Mouse (Mus musculus) mature B cell (primary cell): ENCODE results near the gene Ctnna3.
"Not testable (repeated sequence)": the region's sequence is repeated elsewhere in the genome, so short reads cannot be mapped to it uniquely, and the experiment has no call there.

Experiments used
- in situ Hi-C: fragments of 300-500 bp; cut with MboI; formaldehyde crosslinking; loops from 2 replicates; pipeline ENCODE4 v1.14.3; 2019

Ctnna3 gene

GRCm38 (mm10) chr10:63429785-63430305 is at the start of gene Ctnna3:
Ctnna3 (plus strand) TSS chr10:63430098.
- in situ Hi-C loops = no loop called here

DNA sequence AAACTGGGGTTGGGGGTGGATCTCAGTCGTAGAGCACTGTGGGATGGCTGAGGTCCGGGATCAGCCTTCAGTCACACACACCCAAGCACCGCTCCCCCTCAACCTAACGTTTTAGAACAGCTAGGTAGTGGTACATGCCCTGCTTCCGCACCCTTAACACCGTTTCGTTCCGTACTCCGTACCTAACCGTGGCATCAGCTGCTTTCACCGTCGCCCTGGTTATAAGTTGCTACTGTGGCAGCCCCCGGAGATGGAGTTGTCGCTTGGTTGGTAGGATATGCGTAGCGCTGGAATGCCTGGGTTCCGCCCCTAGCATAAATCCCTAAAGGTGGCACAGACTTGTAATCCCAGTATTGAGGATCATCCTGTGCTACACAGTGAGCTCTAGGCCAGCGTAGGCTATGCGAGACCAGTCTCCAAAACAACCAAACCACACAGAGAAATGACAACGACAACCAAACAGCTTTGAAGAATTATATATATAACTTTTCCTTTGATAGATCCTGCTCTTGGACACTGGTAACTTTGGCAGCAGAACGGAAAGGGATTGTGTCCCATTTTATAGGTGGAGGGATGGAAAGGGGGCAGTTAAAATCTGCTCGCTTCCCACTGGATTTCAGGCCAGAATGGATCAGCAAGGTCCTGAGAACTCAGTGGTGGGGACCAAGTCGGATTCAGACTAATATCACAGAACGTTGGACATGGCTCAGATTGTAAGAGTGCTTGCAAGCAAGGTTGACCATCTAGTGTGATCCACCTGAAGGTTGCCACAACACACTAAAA is 48.2 kb upstream of the Ctnna3 start, which contains the start of gene Sirt1:
Gene Sirt1, minus strand, starts transcription at position 207 of the 783 bp plus-strand sequence.
- in situ Hi-C loops = loop anchor here (10.0 kb wide), 1 partner anchor 227 kb away; no protein-coding TSS in a partner anchor

GRCm38 (mm10) chr10:63382372-63383279 is 47.3 kb upstream of the Ctnna3 start, which contains the start of gene Dnajc12:
Dnajc12 (plus strand) TSS chr10:63382443.
- in situ Hi-C loops = loop anchor here (10.0 kb wide), 1 partner anchor 228 kb away; no protein-coding TSS in a partner anchor

GRCm38 (mm10) chr10:63385897-63386296 is 44.0 kb upstream of the Ctnna3 start:
- in situ Hi-C loops = loop anchor here (10.0 kb wide), 1 partner anchor 231 kb away; no protein-coding TSS in a partner anchor

GRCm38 (mm10) chr10:63386444-63386843 is 43.5 kb upstream of the Ctnna3 start:
- in situ Hi-C loops = loop anchor here (10.0 kb wide), 1 partner anchor 232 kb away; no protein-coding TSS in a partner anchor

- in situ Hi-C loops = loop anchor here (10.0 kb wide), 1 partner anchor 232 kb away; no protein-coding TSS in a partner anchor
Measured at GRCm38 (mm10) chr10:63386991-63387390, 42.9 kb upstream of the Ctnna3 start.

- in situ Hi-C loops = loop anchor here (10.0 kb wide), 1 partner anchor 234 kb away; no protein-coding TSS in a partner anchor
Measured at GRCm38 (mm10) chr10:63388948-63389347, 41.0 kb upstream of the Ctnna3 start.

- in situ Hi-C loops = no loop called here
Measured at GRCm38 (mm10) chr10:63396963-63397362, 32.9 kb upstream of the Ctnna3 start.

GRCm38 (mm10) chr10:63402731-63403504 is 27.0 kb upstream of the Ctnna3 start:
- in situ Hi-C loops = no loop called here

DNA sequence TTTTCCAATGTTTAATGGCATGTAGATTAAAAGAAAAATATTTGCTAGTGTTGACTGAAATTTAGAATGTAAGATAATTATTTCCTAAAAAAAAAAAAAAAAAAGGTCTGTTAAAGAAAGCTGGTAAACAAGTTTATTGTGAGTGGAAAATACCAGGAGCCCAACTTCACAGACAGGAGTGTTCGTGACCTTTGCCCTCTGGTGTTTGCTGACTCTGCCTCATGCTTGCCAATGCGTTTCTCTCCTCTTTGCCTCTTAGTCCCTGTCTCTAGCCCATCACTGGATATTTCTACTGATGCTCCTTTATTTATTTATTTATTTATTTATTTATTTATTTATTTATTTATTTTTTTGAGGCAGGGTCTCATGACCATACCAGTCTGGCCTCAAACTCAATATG is 26.3 kb upstream of the Ctnna3 start:
- in situ Hi-C loops = no loop called here

DNA sequence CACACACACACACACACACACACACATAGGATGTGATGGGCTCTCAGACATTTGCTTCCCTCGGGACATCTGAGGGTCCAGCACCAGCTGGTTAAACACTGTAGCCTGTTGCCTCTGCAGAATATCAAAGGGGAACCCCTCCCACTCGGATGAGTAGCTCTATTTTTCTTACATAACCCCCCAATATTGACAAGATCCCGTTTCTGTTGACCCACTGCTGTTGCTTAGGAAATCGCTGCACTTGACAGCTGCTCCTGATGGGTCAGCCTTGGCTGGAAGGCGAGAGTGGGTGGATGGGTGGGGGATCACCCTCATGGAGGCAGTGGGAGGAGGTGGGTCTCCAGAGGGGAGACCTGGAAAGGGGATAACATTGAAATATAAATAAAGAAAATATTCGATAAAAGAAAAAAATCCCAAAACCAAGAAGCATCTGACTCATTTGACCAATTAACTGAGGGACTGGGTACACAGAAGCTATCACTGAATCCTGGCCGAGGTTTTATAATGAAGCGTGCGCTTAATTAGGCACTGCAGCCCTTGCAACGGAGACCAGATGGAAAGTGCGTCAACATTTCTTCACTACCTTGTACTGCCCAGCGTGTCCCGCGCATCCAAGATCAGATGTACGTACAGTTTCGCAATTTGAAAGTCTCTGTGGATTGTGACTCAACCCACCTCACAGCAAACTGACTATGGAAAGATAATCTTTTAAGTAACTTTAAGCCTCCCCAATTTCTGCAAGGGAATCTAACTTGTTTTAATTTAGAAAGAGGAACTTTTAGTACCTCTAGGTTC is 19.5 kb upstream of the Ctnna3 start:
- in situ Hi-C loops = no loop called here

- in situ Hi-C loops = not testable (repeated sequence)
Measured at GRCm38 (mm10) chr10:63411674-63412073, 18.2 kb upstream of the Ctnna3 start.

- in situ Hi-C loops = no loop called here
Measured at GRCm38 (mm10) chr10:63412756-63413155, 17.1 kb upstream of the Ctnna3 start.

GRCm38 (mm10) chr10:63415287-63415686 is 14.6 kb upstream of the Ctnna3 start:
- in situ Hi-C loops = no loop called here

DNA sequence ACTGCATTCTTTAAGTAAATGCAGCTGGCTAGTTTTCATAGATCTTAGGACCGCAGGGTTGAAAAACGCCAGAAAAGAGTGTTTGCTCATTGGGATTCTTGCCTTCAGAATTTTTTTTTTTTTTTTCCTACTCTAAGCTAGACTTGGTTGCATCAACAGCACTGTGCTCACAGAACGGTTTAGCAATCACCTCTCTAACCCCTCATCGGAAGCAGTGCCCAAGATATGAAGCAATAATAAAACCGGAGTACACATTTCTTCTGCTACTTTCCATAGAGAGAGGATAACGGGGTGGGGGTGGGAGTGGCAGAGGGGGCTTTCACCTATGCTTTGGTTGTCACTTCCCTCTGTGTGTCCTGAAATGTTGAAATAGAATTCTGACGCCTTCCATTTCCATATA is 14.0 kb upstream of the Ctnna3 start:
- in situ Hi-C loops = no loop called here

DNA sequence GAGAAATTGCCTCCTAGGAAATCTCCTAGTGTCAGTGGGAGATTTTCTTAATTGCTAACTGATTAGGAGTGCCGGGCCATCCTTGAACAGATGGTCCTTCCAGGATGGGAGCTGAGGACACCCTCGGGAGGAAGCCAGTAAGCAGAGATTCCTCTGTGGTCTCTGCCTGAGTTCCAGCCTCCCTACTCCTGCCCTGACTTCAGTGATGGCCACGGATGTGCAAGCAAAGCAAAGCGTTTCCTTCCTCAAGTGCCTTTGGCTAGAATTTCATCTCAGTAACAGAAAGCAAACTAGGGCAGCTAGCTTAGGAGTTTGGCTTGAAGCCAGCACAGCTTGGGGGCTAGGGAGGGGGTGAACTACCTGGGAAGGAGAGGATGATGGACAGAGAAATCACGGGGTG is 12.8 kb upstream of the Ctnna3 start:
- in situ Hi-C loops = no loop called here

- in situ Hi-C loops = no loop called here
Measured at GRCm38 (mm10) chr10:63421739-63422735, 7.9 kb upstream of the Ctnna3 start, which contains the start of gene Gm7075. Gm7075 (minus strand) TSS chr10:63421789.

DNA sequence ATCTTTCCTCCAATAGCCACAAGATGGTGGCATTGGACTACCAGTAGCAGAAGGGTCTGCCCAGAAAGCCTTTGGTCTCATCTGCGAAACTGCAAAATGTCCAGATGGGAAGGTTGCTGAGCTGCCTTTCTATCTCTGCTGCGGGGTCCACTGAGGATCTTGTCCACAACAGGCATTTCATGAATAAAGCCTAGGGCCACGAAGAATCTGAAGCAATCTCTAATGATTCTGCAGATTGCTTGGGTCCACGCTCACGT is 7.2 kb upstream of the Ctnna3 start:
- in situ Hi-C loops = no loop called here
